Mouse (Mus musculus): Measurements from ENCODE around the gene Tomt. TPM values are rescaled to one million over a fixed set of nuclear protein-coding genes. Genes with fewer than 3 reads are reported as not detected.

Gene Tomt
- polyA plus RNA-seq, 2 experiments = 0.18 to 0.29 TPM

GRCm38 (mm10) chr7:101882413-101883154 lies 23.6 kb downstream of the Tomt start:
- no peak overlapping the region for H3K9ac ChIP-seq (ENCODE audit: low read depth, low read length, severe bottlenecking)
- DNase-seq (ENCODE audit: low spot score) (no peak), ATAC-seq (ENCODE audit: low FRiP score, low read depth) (no peak)
- no peak overlapping the region for H3K4me3 ChIP-seq (replicated peaks; ENCODE audit: low read length)
- H3K27ac ChIP-seq (replicated peaks; ENCODE audit: low read depth, low read length) = no peak overlapping the region
- no peaks in the 10 kb centered on the region for H3K36me3 ChIP-seq (ENCODE audit: control insufficient read depth, insufficient read depth, low read length)
- 76% methylated on average over 9 of the region's 9 CpGs for WGBS
- TF ChIP-seq POLR2A (IDR thresholded peaks at IDR 0.05; ENCODE audit: borderline replicate concordance, extremely low read depth, insufficient read depth, insufficient read length) = no peak
- no peaks in the 10 kb centered on the region for H3K4me1 ChIP-seq (ENCODE audit: control insufficient read depth, insufficient read depth, low read length)
- no peaks in the 10 kb centered on the region for H3K9me3 ChIP-seq (ENCODE audit: control insufficient read depth, low read length)
- H3K4me2 ChIP-seq (replicated peaks; ENCODE audit: low read depth, low read length, severe bottlenecking) = no peak overlapping the region
- H3K27me3 ChIP-seq (ENCODE audit: control insufficient read depth, insufficient read depth, low read length) = no peaks in the 10 kb centered on the region

- ATAC-seq (ENCODE audit: low FRiP score, low read depth) (no peak), DNase-seq (ENCODE audit: low spot score) (no peak)
- no peak for TF ChIP-seq POLR2A (IDR thresholded peaks at IDR 0.05; ENCODE audit: borderline replicate concordance, extremely low read depth, insufficient read depth, insufficient read length)
- Histone ChIP-seq H3K36me3 (ENCODE audit: control insufficient read depth, insufficient read depth, low read length) (no peaks in the 10 kb centered on the region), H3K4me1 (ENCODE audit: control insufficient read depth, insufficient read depth, low read length) (no peaks in the 10 kb centered on the region), H3K9ac (ENCODE audit: low read depth, low read length, severe bottlenecking) (no peak overlapping the region), H3K4me2 (replicated peaks; ENCODE audit: low read depth, low read length, severe bottlenecking) (no peak overlapping the region), H3K4me3 (replicated peaks; ENCODE audit: low read length) (no peak overlapping the region), H3K27me3 (ENCODE audit: control insufficient read depth, insufficient read depth, low read length) (no peaks in the 10 kb centered on the region), H3K9me3 (ENCODE audit: control insufficient read depth, low read length) (no peaks in the 10 kb centered on the region), H3K27ac (replicated peaks; ENCODE audit: low read depth, low read length) (no peak overlapping the region)
- WGBS = 68% methylated on average over 4 of the region's 4 CpGs
Observed at GRCm38 (mm10) chr7:101880855-101881254, 25.3 kb downstream of the Tomt start.

- Histone ChIP-seq H3K4me3 (replicated peaks; ENCODE audit: low read length) (no peak overlapping the region), H3K27ac (replicated peaks; ENCODE audit: low read depth, low read length) (no peak overlapping the region), H3K36me3 (ENCODE audit: control insufficient read depth, insufficient read depth, low read length) (no peaks in the 10 kb centered on the region), H3K4me2 (replicated peaks; ENCODE audit: low read depth, low read length, severe bottlenecking) (no peak overlapping the region), H3K9me3 (ENCODE audit: control insufficient read depth, low read length) (no peaks in the 10 kb centered on the region), H3K4me1 (ENCODE audit: control insufficient read depth, insufficient read depth, low read length) (no peaks in the 10 kb centered on the region), H3K9ac (ENCODE audit: low read depth, low read length, severe bottlenecking) (no peak overlapping the region), H3K27me3 (ENCODE audit: control insufficient read depth, insufficient read depth, low read length) (no peaks in the 10 kb centered on the region)
- no peak for DNase-seq (ENCODE audit: low spot score)
- WGBS = 89% methylated on average over 1 of the region's 1 CpGs
- no peak for ATAC-seq (ENCODE audit: low FRiP score, low read depth)
- no peak for TF ChIP-seq POLR2A (IDR thresholded peaks at IDR 0.05; ENCODE audit: borderline replicate concordance, extremely low read depth, insufficient read depth, insufficient read length)
Observed at GRCm38 (mm10) chr7:101875978-101876377, 30.2 kb downstream of the Tomt start.

GRCm38 (mm10) chr7:101871296-101871695 lies 34.9 kb downstream of the Tomt start:
- H3K4me2 ChIP-seq (replicated peaks; ENCODE audit: low read depth, low read length, severe bottlenecking) = no peak overlapping the region
- H3K9ac ChIP-seq (ENCODE audit: low read depth, low read length, severe bottlenecking) = no peak overlapping the region
- TF ChIP-seq POLR2A (IDR thresholded peaks at IDR 0.05; ENCODE audit: borderline replicate concordance, extremely low read depth, insufficient read depth, insufficient read length) = no peak
- no peak overlapping the region for H3K4me3 ChIP-seq (replicated peaks; ENCODE audit: low read length)
- no peak for DNase-seq (ENCODE audit: low spot score)
- H3K27ac ChIP-seq (replicated peaks; ENCODE audit: low read depth, low read length) = no peak overlapping the region
- no peak for ATAC-seq (ENCODE audit: low FRiP score, low read depth)
- 81% methylated on average over 3 of the region's 3 CpGs for WGBS
- no peaks in the 10 kb centered on the region for H3K4me1 ChIP-seq (ENCODE audit: control insufficient read depth, insufficient read depth, low read length)
- H3K9me3 ChIP-seq (ENCODE audit: control insufficient read depth, low read length) = no peaks in the 10 kb centered on the region
- H3K36me3 ChIP-seq (ENCODE audit: control insufficient read depth, insufficient read depth, low read length) = no peaks in the 10 kb centered on the region
- H3K27me3 ChIP-seq (ENCODE audit: control insufficient read depth, insufficient read depth, low read length) = no peaks in the 10 kb centered on the region

GRCm38 (mm10) chr7:101870629-101871028 lies 35.5 kb downstream of the Tomt start, which contains the start of gene Folr1:
Gene Folr1, minus strand, starts transcription at chr7:101870788.
- Histone ChIP-seq H3K4me2 (replicated peaks; ENCODE audit: low read depth, low read length, severe bottlenecking) (no peak within 1 kb of the TSS), H3K4me1 (ENCODE audit: control insufficient read depth, insufficient read depth, low read length) (no peaks in the 10 kb centered on the region), H3K4me3 (replicated peaks; ENCODE audit: low read length) (no peak within 1 kb of the TSS), H3K27me3 (ENCODE audit: control insufficient read depth, insufficient read depth, low read length) (no peaks in the 10 kb centered on the region), H3K27ac (replicated peaks; ENCODE audit: low read depth, low read length) (no peak within 1 kb of the TSS), H3K36me3 (ENCODE audit: control insufficient read depth, insufficient read depth, low read length) (no peaks in the 10 kb centered on the region), H3K9ac (ENCODE audit: low read depth, low read length, severe bottlenecking) (no peak within 1 kb of the TSS), H3K9me3 (ENCODE audit: control insufficient read depth, low read length) (no peaks in the 10 kb centered on the region)
- WGBS = 46% methylated on average over 2 of the region's 2 CpGs
- DNase-seq (ENCODE audit: low spot score) (no peak), ATAC-seq (ENCODE audit: low FRiP score, low read depth) (no peak)
- no peak for TF ChIP-seq POLR2A (IDR thresholded peaks at IDR 0.05; ENCODE audit: borderline replicate concordance, extremely low read depth, insufficient read depth, insufficient read length)
